Mouse (Mus musculus) megakaryocyte, embryonic 14.5 days (primary cell): ENCODE results near the gene Fam229b.

Source experiments
- FLI1 ChIP-seq: IDR thresholded peaks from 2 replicates; pipeline ENCODE4 v1.6.1; 2012; ENCODE audit warnings: low read length, inconsistent platforms, mixed read lengths
- GATA1 ChIP-seq: IDR thresholded peaks from 3 replicates; pipeline ENCODE4 v1.6.1; 2012; ENCODE audit warnings: mixed read lengths, low read length, inconsistent platforms, borderline replicate concordance

DNA sequence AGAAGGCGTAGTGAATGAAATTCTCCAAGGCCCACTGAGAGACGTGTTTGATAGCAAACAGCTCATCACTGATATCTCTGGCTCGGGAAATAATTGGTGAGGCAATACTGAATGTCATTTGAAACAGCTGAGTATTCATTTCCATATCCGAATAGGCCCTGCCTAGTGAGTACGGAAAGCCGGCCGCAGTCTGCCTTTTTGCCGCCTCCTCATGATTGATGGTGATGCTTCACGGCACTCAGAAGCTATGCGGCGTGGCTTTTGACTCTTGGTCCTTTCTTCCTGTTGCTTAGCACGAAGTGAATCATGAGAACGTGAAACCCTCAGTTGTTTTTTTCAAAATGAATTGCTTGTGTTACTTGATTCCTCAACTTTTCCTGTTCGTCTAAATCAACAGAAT, 7.1 kb upstream of the Fam229b start:
- TF ChIP-seq GATA1: no peak
- TF ChIP-seq FLI1: no peak
